Mouse (Mus musculus) liver, embryonic 11.5 days (tissue): ENCODE measurements around the gene Mlycd. TPM values are rescaled to one million over a fixed set of nuclear protein-coding genes. Genes with fewer than 3 reads are reported as not detected.

ENCODE experiments used
- ATAC-seq: fragments of 200-750 bp; cut with Nextera tagmentation; replicated peaks from 2 replicates; pipeline ENCODE4 v1.8.0; 2017; ENCODE audit warnings: moderate number of reproducible peaks, mild to moderate bottlenecking, moderate TSS enrichment, moderate library complexity; ENCODE audit not compliant: low FRiP score
- DNase-seq: peaks from one replicate; pipeline ENCODE4 v3.0.0-alpha.2; 2017; ENCODE audit warnings: low spot score
- H3K27ac ChIP-seq: fragments of 300-500 bp; sonication (generic); 2 replicates; pipeline ENCODE4 v1.5.1; 2014; ENCODE audit warnings: mild to moderate bottlenecking, low read depth, low read length, control low read depth
- H3K27me3 ChIP-seq: fragments of 300-500 bp; sonication (generic); replicated peaks from 2 replicates; pipeline ENCODE4 v1.6.1; 2014; ENCODE audit warnings: low read length, mixed read lengths; ENCODE audit not compliant: control insufficient read depth, insufficient read depth
- H3K36me3 ChIP-seq: fragments of 300-500 bp; sonication (generic); 2 replicates; pipeline ENCODE4 v1.6.1; 2014; ENCODE audit warnings: mild to moderate bottlenecking, low read length, moderate library complexity, mixed read lengths; ENCODE audit not compliant: control insufficient read depth, insufficient read depth
- H3K4me1 ChIP-seq: fragments of 300-500 bp; sonication (generic); replicated peaks from 2 replicates; pipeline ENCODE4 v1.6.1; 2014; ENCODE audit warnings: low read length, mixed read lengths; ENCODE audit not compliant: control insufficient read depth, insufficient read depth
- H3K4me2 ChIP-seq: fragments of 300-500 bp; sonication (generic); 2 replicates; pipeline ENCODE4 v1.6.1; 2014; ENCODE audit warnings: mild to moderate bottlenecking, control low read depth, moderate library complexity
- H3K4me3 ChIP-seq: fragments of 300-500 bp; sonication (generic); 2 replicates; pipeline ENCODE4 v1.5.1; 2014; ENCODE audit warnings: low read depth, low read length, control low read depth
- H3K9ac ChIP-seq: fragments of 300-500 bp; sonication (generic); 2 replicates; pipeline ENCODE4 v1.6.1; 2014; ENCODE audit warnings: low read depth, low read length, control low read depth
- H3K9me3 ChIP-seq: fragments of 300-500 bp; sonication (generic); 2 replicates; pipeline ENCODE4 v1.6.1; 2016; ENCODE audit warnings: low read length, inconsistent platforms, mixed read lengths; ENCODE audit not compliant: control insufficient read depth
- WGBS: fragments of 180-500 bp; shearing (Covaris S2); extraction: QIAGEN DNeasy Blood & Tissue Kit; methylation state at CpG from one replicate; pipeline ENCODE4 v1.1.7; 2014; 5-methylcytosine and 5-hydroxymethylcytosine counted together
- polyA plus RNA-seq: library from polyadenylated mRNA; unstranded; fragments of >200 nt; fragmentation: Nextera tagmentation; extraction: Ambion mirVana; gene quantifications from 2 replicates; pipeline ENCODE4 v1.2.1, GENCODE M21; 2014

The Mlycd gene
- polyA plus RNA-seq, 1 experiment from 2014 or later: 13.7 TPM

GRCm38 (mm10) chr8:119439424-119439823 lies 44.7 kb downstream of the Mlycd start:
- 89% methylated on average over 2 of the region's 2 CpGs for WGBS
- Histone ChIP-seq H3K4me1 (peaks cover 10% of the 10 kb centered on the region; the same call in 1 of the 2 replicates), H3K4me3 (peak overlapping the region; percentile 50), H3K9me3 (no peaks in the 10 kb centered on the region), H3K36me3 (no peaks in the 10 kb centered on the region), H3K27me3 (no peaks in the 10 kb centered on the region; the same call in 1 of the 2 replicates), H3K4me2 (peak overlapping the region; percentile 57), H3K27ac (no peak overlapping the region), H3K9ac (peak overlapping the region; percentile 14; the same call in 1 of the 2 replicates)
- ATAC-seq (no peak), DNase-seq (no peak)

GRCm38 (mm10) chr8:119439893-119440249 lies 45.2 kb downstream of the Mlycd start:
- 69% methylated on average over 7 of the region's 7 CpGs for WGBS
- DNase-seq: no peak
- Histone ChIP-seq H3K4me1 (peaks cover 10% of the 10 kb centered on the region; the same call in 1 of the 2 replicates), H3K9me3 (no peaks in the 10 kb centered on the region), H3K4me3 (peak overlapping the region; percentile 12), H3K4me2 (peak overlapping the region; percentile 57), H3K36me3 (no peaks in the 10 kb centered on the region), H3K9ac (peak overlapping the region; percentile 14; the same call in 1 of the 2 replicates), H3K27me3 (no peaks in the 10 kb centered on the region; the same call in 1 of the 2 replicates), H3K27ac (no peak overlapping the region)
- ATAC-seq: no peak

DNA sequence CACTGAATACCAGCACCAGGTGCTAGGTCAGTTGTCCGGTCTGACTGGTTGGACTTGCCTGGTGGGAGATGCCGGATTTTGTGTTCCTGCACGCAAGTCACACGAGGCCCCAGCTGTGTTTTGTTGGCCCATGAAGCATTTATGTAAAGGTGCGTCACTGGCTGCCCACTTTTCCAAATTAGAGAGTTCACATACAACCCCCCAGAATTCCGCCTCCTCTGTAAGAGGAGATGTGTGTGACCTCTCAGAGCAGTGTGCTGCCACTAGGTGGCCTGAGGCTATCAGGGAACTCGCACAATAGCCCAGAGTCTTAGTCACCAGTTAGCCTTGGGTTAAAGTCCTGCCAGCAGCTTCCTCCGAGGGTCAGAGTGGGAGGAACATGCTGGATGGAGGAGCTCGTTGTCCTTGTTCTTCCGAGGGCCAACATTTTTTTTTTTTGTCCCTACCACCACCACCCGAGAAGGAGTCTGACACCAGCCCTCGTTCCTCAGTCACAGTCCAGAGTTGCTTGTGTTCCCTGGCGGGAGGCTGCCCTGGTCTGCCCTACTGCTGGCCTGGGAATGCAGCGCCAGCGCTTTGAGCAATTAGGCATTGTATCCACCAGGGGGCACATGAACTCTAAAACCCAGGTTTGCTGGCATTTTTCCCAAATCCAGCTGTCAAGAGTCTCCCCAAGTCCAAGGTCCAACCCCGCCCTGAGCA lies 45.7 kb downstream of the Mlycd start:
- Histone ChIP-seq H3K27me3 (peaks cover 5% of the 10 kb centered on the region; the same call in 1 of the 2 replicates), H3K36me3 (no peaks in the 10 kb centered on the region), H3K4me3 (peak overlapping the region; percentile 12; the same call in 1 of the 2 replicates), H3K9ac (0 out of 2 replicates have a peak overlapping the region, but pooled peaks have one; percentile 14), H3K4me1 (peaks cover 10% of the 10 kb centered on the region; the same call in 1 of the 2 replicates), H3K4me2 (peak overlapping the region; percentile 57), H3K27ac (no peak overlapping the region), H3K9me3 (no peaks in the 10 kb centered on the region)
- no peak; the same call in 1 of the 2 replicates for ATAC-seq
- WGBS: 19% methylated on average over 16 of the region's 16 CpGs
- peak; percentile 63 for DNase-seq

GRCm38 (mm10) chr8:119440952-119441270 lies 46.2 kb downstream of the Mlycd start:
- no peak for DNase-seq
- Histone ChIP-seq H3K4me2 (no peak overlapping the region; the same call in 1 of the 2 replicates), H3K36me3 (no peaks in the 10 kb centered on the region), H3K27ac (no peak overlapping the region), H3K9me3 (no peaks in the 10 kb centered on the region), H3K4me3 (no peak overlapping the region), H3K4me1 (peaks cover 10% of the 10 kb centered on the region; the same call in 1 of the 2 replicates), H3K27me3 (peaks cover 10% of the 10 kb centered on the region), H3K9ac (no peak overlapping the region)
- ATAC-seq: no peak; the same call in 1 of the 2 replicates
- 54% methylated on average over 1 of the region's 1 CpGs for WGBS

- WGBS: 61% methylated on average over 5 of the region's 5 CpGs
- peaks cover 19% of the 10 kb centered on the region for H3K27me3 ChIP-seq
Observed at GRCm38 (mm10) chr8:119442013-119442412, 47.3 kb downstream of the Mlycd start.

DNA sequence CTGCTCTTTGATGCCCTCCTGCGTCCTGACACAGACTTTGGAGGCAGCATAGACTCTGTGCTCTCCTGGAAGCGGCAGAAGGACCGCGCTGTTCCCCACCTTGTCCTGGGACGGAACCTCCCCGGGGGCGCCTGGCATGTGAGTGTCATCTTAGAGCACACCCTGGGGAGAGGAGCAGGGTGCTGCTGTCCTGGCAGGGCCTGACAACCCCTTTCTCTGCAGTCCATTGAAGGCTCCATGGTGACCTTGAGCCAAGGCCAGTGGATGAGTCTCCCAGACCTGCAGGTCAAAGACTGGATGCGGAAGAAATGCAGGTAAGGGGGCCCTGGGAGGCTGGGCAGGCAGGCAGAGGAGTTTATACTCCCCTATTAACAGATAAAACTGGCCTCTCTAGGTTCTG lies 48.3 kb downstream of the Mlycd start:
- DNase-seq (no peak), ATAC-seq (no peak)
- Histone ChIP-seq H3K4me3 (no peak overlapping the region), H3K4me2 (no peak overlapping the region), H3K9ac (no peak overlapping the region), H3K4me1 (peaks cover 8% of the 10 kb centered on the region; the same call in 1 of the 2 replicates), H3K36me3 (no peaks in the 10 kb centered on the region), H3K9me3 (no peaks in the 10 kb centered on the region), H3K27me3 (peaks cover 28% of the 10 kb centered on the region), H3K27ac (no peak overlapping the region)
- 89% methylated on average over 8 of the region's 8 CpGs for WGBS

More at GRCm38 (mm10) chr8:119442013-119442412, 47.3 kb downstream of the Mlycd start:
- H3K9ac ChIP-seq: no peak overlapping the region
- H3K9me3 ChIP-seq: no peaks in the 10 kb centered on the region
- H3K4me3 ChIP-seq: no peak overlapping the region
- H3K36me3 ChIP-seq: no peaks in the 10 kb centered on the region
- H3K4me1 ChIP-seq: peaks cover 9% of the 10 kb centered on the region; the same call in 1 of the 2 replicates
- no peak for ATAC-seq
- no peak overlapping the region for H3K4me2 ChIP-seq
- H3K27ac ChIP-seq: no peak overlapping the region
- DNase-seq: no peak

GRCm38 (mm10) chr8:119446211-119446989 lies 51.7 kb downstream of the Mlycd start, which contains the start of gene Necab2:
Necab2 (plus strand) TSS chr8:119446719.
- H3K36me3 ChIP-seq: no peaks in the 10 kb centered on the region
- 2% methylated on average over 35 of the region's 52 CpGs for WGBS
- peaks cover 49% of the 10 kb centered on the region for H3K27me3 ChIP-seq
- 0 out of 2 replicates have a peak within 1 kb of the TSS, but pooled peaks have one; percentile 22 for H3K9ac ChIP-seq
- ATAC-seq: peak; percentile 37; the same call in 1 of the 2 replicates
- H3K4me3 ChIP-seq: peak within 1 kb of the TSS; percentile 58
- H3K4me2 ChIP-seq: peak within 1 kb of the TSS; percentile 84
- DNase-seq: peak; percentile 85
- no peaks in the 10 kb centered on the region for H3K9me3 ChIP-seq
- no peak within 1 kb of the TSS for H3K27ac ChIP-seq
- H3K4me1 ChIP-seq: no peaks in the 10 kb centered on the region

DNA sequence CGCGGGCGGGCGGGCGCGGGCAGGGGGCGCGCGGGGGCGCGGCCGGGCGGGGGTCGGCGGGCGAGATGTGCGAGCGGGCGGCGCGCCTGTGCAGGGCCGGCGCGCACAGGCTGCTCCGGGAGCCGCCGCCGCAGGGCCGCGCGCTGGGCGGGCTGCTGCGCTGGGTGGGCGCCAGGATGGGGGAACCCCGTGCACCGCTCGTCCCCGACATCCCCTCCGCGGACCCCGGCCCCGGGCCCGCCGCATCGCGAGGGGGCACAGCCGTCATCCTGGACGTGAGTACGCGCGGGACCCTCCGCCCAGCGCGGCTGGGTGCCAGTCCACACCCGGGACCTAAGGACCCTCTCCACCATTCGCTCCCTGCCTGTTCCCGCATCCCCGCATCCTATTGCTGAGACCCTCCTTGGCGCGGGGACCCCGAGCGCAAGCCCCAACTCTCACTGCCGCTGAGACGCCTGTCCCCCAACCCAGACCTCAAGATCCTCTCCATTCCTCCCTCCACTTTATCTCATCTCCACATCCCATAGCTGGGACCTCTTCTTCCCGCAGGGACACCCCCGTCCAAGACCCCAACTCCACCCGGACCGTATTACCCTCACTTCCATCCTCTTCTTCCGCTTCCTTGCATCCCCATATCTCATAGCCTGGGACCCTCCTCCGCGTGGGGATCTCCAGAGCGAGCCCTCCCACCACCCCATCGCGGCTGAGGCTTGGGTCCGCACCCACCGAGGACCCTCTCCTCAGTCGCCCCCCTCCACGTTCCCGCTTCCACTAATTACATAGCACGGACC lies 52.5 kb downstream of the Mlycd start:
- Histone ChIP-seq H3K4me1 (no peaks in the 10 kb centered on the region), H3K36me3 (no peaks in the 10 kb centered on the region), H3K9ac (0 out of 2 replicates have a peak overlapping the region, but pooled peaks have one; percentile 22), H3K9me3 (no peaks in the 10 kb centered on the region), H3K27me3 (peaks cover 49% of the 10 kb centered on the region), H3K4me3 (peak overlapping the region; percentile 58), H3K4me2 (peak overlapping the region; percentile 84), H3K27ac (no peak overlapping the region)
- ATAC-seq (0 out of 2 replicates have a peak, but pooled peaks have one; percentile 4), DNase-seq (peak; percentile 59)
- 3% methylated on average over 47 of the region's 80 CpGs for WGBS
